Mouse (Mus musculus) limb, embryonic 14.5 days (tissue): ENCODE results near the gene Tmem209. TPM values are rescaled to one million over a fixed set of nuclear protein-coding genes. Genes with fewer than 3 reads are reported as not detected.
A peak's percentile ranks its signal among the peaks of the same experiment; 100 is the strongest.

ENCODE experiments used
- ATAC-seq: fragments of 200-750 bp; cut with Nextera tagmentation; 2 replicates; pipeline ENCODE4 v1.8.0; 2017; ENCODE audit warnings: low read depth, moderate number of reproducible peaks, moderate TSS enrichment; ENCODE audit not compliant: low FRiP score
- DNase-seq: peaks from one replicate; pipeline ENCODE4 v3.0.0-alpha.2; 2015; ENCODE audit warnings: low spot score
- H3K27ac ChIP-seq: fragments of 300-500 bp; sonication (generic); replicated peaks from 2 replicates; pipeline ENCODE4 v1.5.1; 2014; ENCODE audit warnings: low read depth, mild to moderate bottlenecking, low read length, moderate library complexity, mixed read lengths
- H3K27me3 ChIP-seq: fragments of 300-500 bp; sonication (generic); 2 replicates; pipeline ENCODE4 v1.6.1; 2014; ENCODE audit warnings: low read length, mixed read lengths; ENCODE audit not compliant: control insufficient read depth, insufficient read depth
- H3K36me3 ChIP-seq: fragments of 300-500 bp; sonication (generic); 2 replicates; pipeline ENCODE4 v1.6.1; 2014; ENCODE audit warnings: mild to moderate bottlenecking, low read length, moderate library complexity, mixed read lengths; ENCODE audit not compliant: control insufficient read depth, insufficient read depth
- H3K4me1 ChIP-seq: fragments of 300-500 bp; sonication (generic); 2 replicates; pipeline ENCODE4 v1.6.1; 2014; ENCODE audit warnings: antibody characterized with exemption, low read length, mixed read lengths; ENCODE audit not compliant: control insufficient read depth, insufficient read depth
- H3K4me2 ChIP-seq: fragments of 300-500 bp; sonication (generic); replicated peaks from 2 replicates; pipeline ENCODE4 v1.6.1; 2014; ENCODE audit warnings: low read depth, mild to moderate bottlenecking, low read length, moderate library complexity; ENCODE audit not compliant: severe bottlenecking
- H3K4me3 ChIP-seq: fragments of 300-500 bp; sonication (generic); replicated peaks from 2 replicates; pipeline ENCODE4 v1.5.1; 2014; ENCODE audit warnings: low read length
- H3K9ac ChIP-seq: fragments of 300-500 bp; sonication (generic); 2 replicates; pipeline ENCODE4 v1.6.1; 2014; ENCODE audit warnings: mild to moderate bottlenecking, low read depth, low read length, moderate library complexity; ENCODE audit not compliant: severe bottlenecking
- H3K9me3 ChIP-seq: fragments of 300-500 bp; sonication (generic); 2 replicates; pipeline ENCODE4 v1.6.1; 2016; ENCODE audit warnings: low read length; ENCODE audit not compliant: control insufficient read depth
- POLR2A ChIP-seq: fragments of 200-500 bp; IDR thresholded peaks from 2 replicates; pipeline ENCODE4 v1.8.0; 2012; ENCODE audit warnings: inconsistent platforms, mild to moderate bottlenecking, moderate library complexity, borderline replicate concordance; ENCODE audit not compliant: insufficient read depth, insufficient read length; ENCODE audit errors: extremely low read depth
- WGBS: fragments of 180-500 bp; shearing (Covaris S2); extraction: QIAGEN DNeasy Blood & Tissue Kit; methylation state at CpG from one replicate; pipeline ENCODE4 v1.1.7; 2014; 5-methylcytosine and 5-hydroxymethylcytosine counted together
- polyA plus RNA-seq, 2 experiments: library from polyadenylated mRNA; depleted of rRNA in 1 of 2; stranded (reverse) in 1 of 2; unstranded in 1 of 2; fragments of >200 nt; fragmentation: Nextera tagmentation in 1 of 2; extraction: Ambion mirVana in 1 of 2; gene quantifications; 2 replicates each; pipeline versions ENCODE4 v1.2.1 to v1.2.3; 2012 to 2014

The Tmem209 gene
- polyA plus RNA-seq, 2 experiments = 28.3 to 47.5 TPM

- 97% methylated on average over 3 of the region's 3 CpGs for WGBS
- peaks cover 53% of the 10 kb centered on the region for H3K36me3 ChIP-seq
- no peak overlapping the region for H3K27ac ChIP-seq
These were observed 30.2 kb downstream of the Tmem209 start for GRCm38 (mm10) chr6:30479418-30479817.

GRCm38 (mm10) chr6:30477784-30478183, 31.8 kb downstream of the Tmem209 start:
- Histone ChIP-seq H3K9ac (no peak overlapping the region), H3K36me3 (peaks cover 37% of the 10 kb centered on the region), H3K4me1 (peaks cover 10% of the 10 kb centered on the region; the same call in 1 of the 2 replicates), H3K4me2 (no peak overlapping the region), H3K27ac (peak overlapping the region; percentile 55; the same call in 1 of the 2 replicates), H3K9me3 (no peaks in the 10 kb centered on the region), H3K27me3 (no peaks in the 10 kb centered on the region), H3K4me3 (no peak overlapping the region)
- ATAC-seq (no peak; the same call in 1 of the 2 replicates), DNase-seq (no peak)
- TF ChIP-seq POLR2A = no peak
- 88% methylated on average over 6 of the region's 6 CpGs for WGBS

More at GRCm38 (mm10) chr6:30479418-30479817, 30.2 kb downstream of the Tmem209 start:
- no peaks in the 10 kb centered on the region for H3K27me3 ChIP-seq
- ATAC-seq (no peak), DNase-seq (no peak)
- H3K4me2 ChIP-seq = no peak overlapping the region
- no peak overlapping the region for H3K4me3 ChIP-seq
- TF ChIP-seq POLR2A = no peak
- no peak overlapping the region for H3K9ac ChIP-seq
- H3K4me1 ChIP-seq = peaks cover 10% of the 10 kb centered on the region; the same call in 1 of the 2 replicates
- H3K9me3 ChIP-seq = no peaks in the 10 kb centered on the region

- no peak overlapping the region for H3K4me3 ChIP-seq
- ATAC-seq = peak; percentile 50; the same call in 1 of the 2 replicates
- H3K36me3 ChIP-seq = peaks cover 33% of the 10 kb centered on the region
- H3K9ac ChIP-seq = no peak overlapping the region
- H3K27me3 ChIP-seq = no peaks in the 10 kb centered on the region
- WGBS = 78% methylated on average over 8 of the region's 8 CpGs
- peak overlapping the region; percentile 55 for H3K27ac ChIP-seq
- H3K4me2 ChIP-seq = no peak overlapping the region
- H3K9me3 ChIP-seq = no peaks in the 10 kb centered on the region
- peaks cover 10% of the 10 kb centered on the region; the same call in 1 of the 2 replicates for H3K4me1 ChIP-seq
- TF ChIP-seq POLR2A = no peak
- DNase-seq = no peak
These were observed 32.3 kb downstream of the Tmem209 start for GRCm38 (mm10) chr6:30477210-30477714.

GRCm38 (mm10) chr6:30476025-30476765, 33.4 kb downstream of the Tmem209 start:
- H3K27me3 ChIP-seq = no peaks in the 10 kb centered on the region
- H3K4me1 ChIP-seq = peaks cover 10% of the 10 kb centered on the region; the same call in 1 of the 2 replicates
- ATAC-seq (no peak), DNase-seq (no peak)
- H3K9me3 ChIP-seq = no peaks in the 10 kb centered on the region
- peaks cover 25% of the 10 kb centered on the region for H3K36me3 ChIP-seq
- no peak overlapping the region for H3K4me2 ChIP-seq
- no peak overlapping the region for H3K9ac ChIP-seq
- 52% methylated on average over 10 of the region's 10 CpGs for WGBS
- H3K27ac ChIP-seq = peak overlapping the region; percentile 30; the same call in 1 of the 2 replicates
- no peak for TF ChIP-seq POLR2A
- H3K4me3 ChIP-seq = no peak overlapping the region

GRCm38 (mm10) chr6:30471706-30472105, 37.9 kb downstream of the Tmem209 start:
- Histone ChIP-seq H3K4me1 (peaks cover 4% of the 10 kb centered on the region; the same call in 1 of the 2 replicates), H3K4me2 (no peak overlapping the region), H3K9me3 (no peaks in the 10 kb centered on the region), H3K4me3 (no peak overlapping the region), H3K36me3 (no peaks in the 10 kb centered on the region), H3K27me3 (no peaks in the 10 kb centered on the region), H3K9ac (no peak overlapping the region), H3K27ac (no peak overlapping the region)
- DNase-seq = no peak
- 50% methylated on average over 3 of the region's 3 CpGs for WGBS
- ATAC-seq = peak; percentile 36; the same call in 1 of the 2 replicates
- TF ChIP-seq POLR2A = no peak
